Mouse (Mus musculus) erythroblast, embryonic 14.5 days (primary cell): Measurements from ENCODE around the gene Plxdc2.

Experiments
- GATA1 ChIP-seq: IDR thresholded peaks from 2 replicates; pipeline ENCODE4 v1.6.1; 2012; ENCODE audit warnings: low read length, inconsistent platforms, mixed read lengths
- TAL1 ChIP-seq: IDR thresholded peaks from 3 replicates; pipeline ENCODE4 v1.6.1; 2012; ENCODE audit warnings: low read length, inconsistent platforms, mixed read lengths

DNA sequence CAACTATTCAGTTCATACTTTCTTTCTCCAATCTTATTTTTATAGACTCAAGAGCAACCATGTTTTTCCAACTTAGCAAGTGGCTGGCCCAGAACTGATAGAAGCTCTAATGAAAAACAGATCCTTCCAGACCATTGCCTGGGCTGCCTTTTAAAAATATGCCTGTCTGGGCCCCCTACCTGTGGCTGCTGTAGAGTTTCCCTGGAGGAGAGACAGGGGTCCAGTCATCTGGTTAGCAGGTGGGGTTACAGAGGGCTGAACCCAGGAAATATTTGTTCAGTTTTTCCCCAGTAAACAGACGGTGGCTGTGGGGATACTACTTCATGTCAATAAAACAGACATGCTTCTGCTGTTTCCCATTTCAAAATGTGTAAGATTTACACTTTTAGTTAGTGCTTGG is 222.0 kb downstream of the Plxdc2 start:
- TF ChIP-seq GATA1 (no peak), TAL1 (no peak)
